Mouse (Mus musculus): ENCODE data around the gene Vmn2r93. TPM values are rescaled to one million over a fixed set of nuclear protein-coding genes. Genes with fewer than 3 reads are reported as not detected.

Vmn2r93 gene
- not detected in 2 replicates for total RNA-seq (2015)
- not detected in 2 replicates for total RNA-seq (2017)

GRCm38 (mm10) chr17:18297799-18298198 lies at the start of gene Vmn2r93:
Vmn2r93 (plus strand) TSS chr17:18298099.
- no peak for ATAC-seq (replicated peaks; ENCODE audit: poor library complexity)

DNA sequence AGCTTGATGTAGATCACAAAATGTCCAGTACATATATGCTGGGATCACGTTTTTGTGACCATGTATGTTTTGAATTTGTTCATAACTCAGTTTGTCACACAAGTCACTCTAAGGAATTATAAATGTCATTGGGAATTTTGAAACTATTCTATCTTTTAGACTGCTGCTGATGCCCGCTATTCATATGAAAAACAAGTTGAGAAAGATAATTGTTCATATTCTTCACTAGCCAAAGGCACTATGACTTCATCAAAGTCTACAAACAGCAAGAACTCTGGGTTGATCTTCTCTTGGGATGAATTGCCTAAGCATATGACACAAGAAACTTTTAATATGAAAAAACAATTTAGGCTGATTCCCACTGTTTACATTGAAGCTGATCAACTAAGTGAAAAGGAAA lies 20.2 kb upstream of the Vmn2r93 start, which contains the start of gene Vmn2r94:
Gene Vmn2r94 (minus strand): TSS at position 101 of the 400 bp plus-strand sequence.
- ATAC-seq (replicated peaks; ENCODE audit: poor library complexity), result no peak

GRCm38 (mm10) chr17:18323031-18323430 lies 25.1 kb downstream of the Vmn2r93 start:
- no peak for ATAC-seq (replicated peaks; ENCODE audit: poor library complexity)

- ATAC-seq (replicated peaks; ENCODE audit: poor library complexity), result no peak
Observed at GRCm38 (mm10) chr17:18360007-18360406, 62.1 kb downstream of the Vmn2r93 start.

DNA sequence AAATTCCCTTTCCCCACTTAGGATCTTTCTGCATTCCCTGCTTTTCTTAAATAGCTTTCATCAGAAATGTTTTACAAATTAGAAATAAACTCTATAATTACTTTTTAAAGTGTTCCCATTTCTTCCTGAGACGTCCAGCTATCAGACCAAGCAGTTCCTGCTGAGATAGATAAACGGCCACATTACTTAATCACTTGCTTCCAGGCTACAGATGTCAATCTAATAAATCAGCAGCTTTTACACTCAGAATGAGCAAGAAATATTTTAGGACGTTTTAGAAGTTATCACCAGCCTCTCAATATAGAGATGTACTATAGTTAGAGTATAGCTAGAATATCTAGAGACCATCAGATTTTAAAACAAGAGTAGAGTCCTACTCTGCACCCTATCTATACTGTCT lies 62.7 kb downstream of the Vmn2r93 start:
- no peak for ATAC-seq (replicated peaks; ENCODE audit: poor library complexity)

Other genes with a start within 250 kb of the Vmn2r93 start
- gene Vmn2r124, start 248.7 kb upstream of the Vmn2r93 start, total RNA-seq (2015), result not detected in 2 replicates
- gene Vmn2r124, start 248.7 kb upstream of the Vmn2r93 start, total RNA-seq (2017), result not detected in 2 replicates
- not detected in 2 replicates for gene Vmn2r91, start 213.1 kb upstream of the Vmn2r93 start, total RNA-seq (2015)
- gene Vmn2r91, start 213.1 kb upstream of the Vmn2r93 start, total RNA-seq (2017), result not detected in 2 replicates
- gene Vmn2r92, start 146.2 kb upstream of the Vmn2r93 start, total RNA-seq (2015), result not detected in 2 replicates
- gene Vmn2r92, start 146.2 kb upstream of the Vmn2r93 start, total RNA-seq (2017), result not detected in 2 replicates
- gene Vmn2r94, start 20.3 kb upstream of the Vmn2r93 start, total RNA-seq (2015), result not detected in 2 replicates
- not detected in 2 replicates for gene Vmn2r94, start 20.3 kb upstream of the Vmn2r93 start, total RNA-seq (2017)
- not detected in 2 replicates for gene Vmn2r95, start 126.0 kb downstream of the Vmn2r93 start, total RNA-seq (2015)
- not detected in 2 replicates for gene Vmn2r95, start 126.0 kb downstream of the Vmn2r93 start, total RNA-seq (2017)